Mouse (Mus musculus): ENCODE measurements around the gene Tgfbr2. TPM values are rescaled to one million over a fixed set of nuclear protein-coding genes. Genes with fewer than 3 reads are reported as not detected.

Gene Tgfbr2
- polyA plus RNA-seq, 2 experiments, result 3.2 to 4.2 TPM

DNA sequence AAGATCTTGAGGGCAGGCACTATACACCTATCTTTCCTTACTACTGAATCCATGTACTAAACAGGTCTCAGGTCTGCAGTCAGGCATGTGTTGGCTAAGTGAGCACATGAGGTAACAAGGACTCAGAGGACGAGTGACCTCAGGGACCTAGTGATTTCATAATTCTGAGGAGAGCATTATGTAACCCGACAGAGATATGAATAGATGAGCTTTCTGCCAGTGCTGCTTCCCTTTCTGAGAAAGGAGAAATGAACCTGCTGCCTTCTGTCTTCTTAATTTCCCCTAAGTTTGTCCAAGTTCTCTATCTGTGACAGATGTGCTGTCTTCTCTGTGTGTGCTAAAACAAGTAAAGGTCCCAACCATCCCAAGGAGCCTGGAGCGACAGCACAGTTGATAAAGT lies 3.0 kb upstream of the Tgfbr2 start:
- ATAC-seq (ENCODE audit: insufficient read depth), result no peak

DNA sequence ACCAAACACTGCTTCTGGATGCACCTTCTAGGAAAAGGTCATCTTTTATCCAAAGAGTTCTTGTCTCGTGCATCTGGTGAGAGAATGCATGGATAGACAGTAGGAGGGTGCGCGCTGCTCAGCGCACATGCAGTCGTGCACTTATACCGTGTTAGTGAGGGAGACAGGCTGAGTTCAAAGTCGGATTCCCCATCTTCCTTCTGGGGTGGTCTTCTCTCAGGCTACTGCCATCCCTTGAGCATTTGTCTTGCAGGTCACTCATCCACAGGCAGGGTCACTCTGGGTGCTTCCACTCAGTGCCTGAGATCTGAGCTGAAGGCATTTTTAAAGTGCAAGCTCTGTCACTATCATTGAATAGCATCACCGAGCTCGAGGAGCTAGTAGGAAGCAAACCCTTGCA lies 1.9 kb upstream of the Tgfbr2 start:
- Histone ChIP-seq H3K9ac (replicated peaks) (no peak overlapping the region), H3K4me2 (ENCODE audit: low read depth) (no peak overlapping the region), H3K27me3 (ENCODE audit: control insufficient read depth, insufficient read depth, low read length) (peaks cover 3% of the 10 kb centered on the region), H3K4me3 (ENCODE audit: insufficient read depth in 1 of 2, low read depth in 2 of 2, low read length in 2 of 2) (no peak overlapping the region), H3K4me1 (replicated peaks; ENCODE audit: control insufficient read depth in 2 of 2, insufficient read depth in 2 of 2, low read length in 1 of 2) (peaks cover 0 to 16% of the 10 kb centered on the region in 2 experiments; a peak in 2 of 4 replicates), H3K9me3 (ENCODE audit: control insufficient read depth, low read length) (no peaks in the 10 kb centered on the region), H3K27ac (no peak overlapping the region), H3K36me3 (replicated peaks; ENCODE audit: control insufficient read depth, insufficient read depth, low read depth) (no peaks in the 10 kb centered on the region)
- 70% methylated on average over 9 of the region's 9 CpGs for WGBS (ENCODE audit: insufficient replicate concordance)
- TF ChIP-seq EP300 (IDR thresholded peaks at IDR 0.05; ENCODE audit: low read depth), result no peak
- no peak for TF ChIP-seq CTCF (IDR thresholded peaks at IDR 0.05; ENCODE audit: low read depth)
- DNase-seq (ENCODE audit: low read depth in 3 of 3, low spot score in 3 of 3) (no peak), ATAC-seq (ENCODE audit: insufficient read depth) (no peak)

More for the DNA sequence above, 3.0 kb upstream of the Tgfbr2 start:
- Histone ChIP-seq H3K9ac (replicated peaks) (no peak overlapping the region), H3K4me1 (replicated peaks; ENCODE audit: control insufficient read depth in 2 of 2, insufficient read depth in 2 of 2, low read length in 1 of 2) (peaks cover 0 to 11% of the 10 kb centered on the region in 2 experiments; a peak in 2 of 4 replicates), H3K36me3 (replicated peaks; ENCODE audit: control insufficient read depth, insufficient read depth, low read depth) (no peaks in the 10 kb centered on the region), H3K4me3 (ENCODE audit: insufficient read depth in 1 of 2, low read depth in 2 of 2, low read length in 2 of 2) (no peak overlapping the region), H3K27me3 (ENCODE audit: control insufficient read depth, insufficient read depth, low read length) (peaks cover 3% of the 10 kb centered on the region), H3K4me2 (ENCODE audit: low read depth) (no peak overlapping the region), H3K27ac (no peak overlapping the region), H3K9me3 (ENCODE audit: control insufficient read depth, low read length) (no peaks in the 10 kb centered on the region)
- DNase-seq (ENCODE audit: low read depth in 3 of 3, low spot score in 3 of 3), result peak in 1 of 3 experiments; percentile 44
- TF ChIP-seq CTCF (IDR thresholded peaks at IDR 0.05; ENCODE audit: low read depth), result no peak
- TF ChIP-seq EP300 (IDR thresholded peaks at IDR 0.05; ENCODE audit: low read depth), result no peak
- 20% methylated on average over 3 of the region's 3 CpGs for WGBS (ENCODE audit: insufficient replicate concordance)

DNA sequence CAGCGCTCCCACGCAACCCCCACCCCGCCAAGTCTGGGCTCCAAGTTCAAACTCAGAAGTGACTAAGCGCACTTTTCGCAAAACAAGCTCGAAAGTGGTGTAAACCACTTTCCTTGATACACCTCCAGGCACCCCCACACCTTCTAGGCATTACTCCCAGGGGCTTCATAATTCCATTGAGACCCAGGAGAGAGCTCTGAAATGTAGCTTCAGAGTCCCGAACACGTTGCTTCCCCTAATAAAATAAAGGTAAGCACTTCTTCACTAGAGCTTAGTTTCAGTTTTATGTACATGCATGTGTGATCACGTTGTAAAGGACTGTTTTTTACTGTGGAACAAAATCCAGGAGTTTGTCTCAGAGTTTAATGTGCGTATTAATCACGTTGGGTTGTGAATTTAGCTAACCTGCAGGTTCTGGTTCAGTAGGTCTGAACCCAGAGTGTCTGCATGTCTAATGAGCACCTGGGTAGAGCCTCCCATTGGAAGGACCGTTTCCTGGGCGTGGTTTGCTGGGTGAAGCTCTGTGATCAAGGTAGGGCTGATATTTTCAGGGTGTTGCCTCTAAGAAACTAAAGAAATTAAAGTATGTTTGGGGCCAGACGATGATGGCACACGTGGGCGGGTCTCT lies 442 bp upstream of the Tgfbr2 start:
- Histone ChIP-seq H3K9me3 (ENCODE audit: control insufficient read depth, low read length) (no peaks in the 10 kb centered on the region), H3K27me3 (ENCODE audit: control insufficient read depth, insufficient read depth, low read length) (peaks cover 3% of the 10 kb centered on the region), H3K4me1 (replicated peaks; ENCODE audit: control insufficient read depth in 2 of 2, insufficient read depth in 2 of 2, low read length in 1 of 2) (peaks cover 0 to 16% of the 10 kb centered on the region in 2 experiments; a peak in 2 of 4 replicates), H3K9ac (replicated peaks) (peak overlapping the region; percentile 7), H3K27ac (no peak overlapping the region; the same call in 1 of the 2 replicates), H3K36me3 (replicated peaks; ENCODE audit: control insufficient read depth, insufficient read depth, low read depth) (no peaks in the 10 kb centered on the region), H3K4me3 (ENCODE audit: insufficient read depth in 1 of 2, low read depth in 2 of 2, low read length in 2 of 2) (peak overlapping the region; percentile 67 to 68), H3K4me2 (ENCODE audit: low read depth) (peak overlapping the region; percentile 76)
- WGBS (ENCODE audit: insufficient replicate concordance), result 4% methylated on average over 16 of the region's 16 CpGs
- DNase-seq (ENCODE audit: low read depth in 3 of 3, low spot score in 3 of 3) (peak in 1 of 3 experiments; percentile 45), ATAC-seq (ENCODE audit: insufficient read depth) (peak; percentile 47; the same call in 1 of the 2 replicates)
- TF ChIP-seq CTCF (IDR thresholded peaks at IDR 0.05; ENCODE audit: low read depth) (no peak), EP300 (IDR thresholded peaks at IDR 0.05; ENCODE audit: low read depth) (no peak)

DNA sequence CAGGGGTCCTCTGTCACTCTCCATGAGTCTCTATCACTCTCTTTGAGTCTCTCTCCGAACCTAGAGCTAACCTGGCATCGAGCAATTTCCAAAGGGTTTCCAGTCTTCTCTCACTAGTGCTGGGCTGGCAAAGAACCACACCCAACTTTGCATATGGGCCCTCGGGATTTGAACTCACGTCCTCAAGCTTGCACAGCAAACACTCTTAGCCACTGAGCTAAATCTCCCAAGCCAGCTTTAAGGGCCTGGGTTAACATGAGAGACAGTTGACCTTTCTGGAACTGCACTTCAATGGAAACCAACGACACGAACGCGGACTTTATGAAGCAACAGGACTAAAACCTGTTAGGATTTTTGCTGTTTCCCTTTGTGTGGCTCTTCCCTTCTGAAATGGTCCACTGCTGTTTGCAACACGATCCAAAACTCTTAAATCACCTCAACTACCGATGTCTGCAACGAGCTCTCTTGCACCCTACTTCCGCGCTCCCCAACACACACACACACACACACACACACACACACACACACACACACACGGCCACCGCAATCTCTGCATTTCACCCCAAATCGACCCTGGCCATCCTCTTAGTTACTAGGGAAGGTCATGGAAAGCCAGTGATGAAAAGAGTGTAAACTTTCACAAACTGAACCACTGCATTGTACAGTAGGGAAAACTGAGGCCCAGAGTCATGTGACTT lies 1.5 kb downstream of the Tgfbr2 start:
- Histone ChIP-seq H3K9me3 (ENCODE audit: control insufficient read depth, low read length) (no peaks in the 10 kb centered on the region), H3K27me3 (ENCODE audit: control insufficient read depth, insufficient read depth, low read length) (peaks cover 3% of the 10 kb centered on the region), H3K4me2 (ENCODE audit: low read depth) (peak overlapping the region; percentile 76), H3K4me3 (ENCODE audit: insufficient read depth in 1 of 2, low read depth in 2 of 2, low read length in 2 of 2) (peak overlapping the region; percentile 67 to 68), H3K27ac (no peak overlapping the region), H3K36me3 (replicated peaks; ENCODE audit: control insufficient read depth, insufficient read depth, low read depth) (no peaks in the 10 kb centered on the region), H3K9ac (replicated peaks) (no peak overlapping the region), H3K4me1 (replicated peaks; ENCODE audit: control insufficient read depth in 2 of 2, insufficient read depth in 2 of 2, low read length in 1 of 2) (peaks cover 0 to 19% of the 10 kb centered on the region in 2 experiments; a peak in 2 of 4 replicates)
- WGBS (ENCODE audit: insufficient replicate concordance), result 53% methylated on average over 16 of the region's 16 CpGs
- DNase-seq (ENCODE audit: low read depth in 3 of 3, low spot score in 3 of 3) (no peak), ATAC-seq (ENCODE audit: insufficient read depth) (no peak)
- TF ChIP-seq CTCF (IDR thresholded peaks at IDR 0.05; ENCODE audit: low read depth), result no peak
- TF ChIP-seq EP300 (IDR thresholded peaks at IDR 0.05; ENCODE audit: low read depth), result no peak

DNA sequence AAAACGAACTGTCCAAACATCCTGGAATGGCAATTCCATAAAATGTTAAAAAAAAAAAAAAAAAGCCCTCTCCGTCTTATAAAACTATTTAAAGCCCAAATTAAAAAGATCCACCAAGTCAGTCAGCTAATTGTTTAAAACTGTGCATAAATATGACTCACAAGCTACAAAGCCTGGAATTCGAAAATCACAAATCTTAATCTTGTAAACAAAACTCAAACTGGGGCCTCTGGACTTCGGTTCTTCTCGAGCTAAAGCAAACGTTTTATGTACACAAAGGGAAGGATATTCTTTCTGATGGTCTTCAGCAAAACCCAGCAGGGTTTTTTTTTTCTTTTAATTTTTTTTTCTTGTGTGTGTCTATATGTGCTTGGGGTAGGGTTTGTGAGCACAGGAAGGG lies 2.1 kb downstream of the Tgfbr2 start:
- Histone ChIP-seq H3K36me3 (replicated peaks; ENCODE audit: control insufficient read depth, insufficient read depth, low read depth) (no peaks in the 10 kb centered on the region), H3K27ac (no peak overlapping the region), H3K9ac (replicated peaks) (no peak overlapping the region), H3K4me3 (ENCODE audit: insufficient read depth in 1 of 2, low read depth in 2 of 2, low read length in 2 of 2) (0 out of 4 replicates have a peak overlapping the region, but pooled peaks of 1 of the 2 experiments have one; percentile 67), H3K4me2 (ENCODE audit: low read depth) (peak overlapping the region; percentile 76), H3K9me3 (ENCODE audit: control insufficient read depth, low read length) (no peaks in the 10 kb centered on the region), H3K27me3 (ENCODE audit: control insufficient read depth, insufficient read depth, low read length) (peaks cover 3% of the 10 kb centered on the region), H3K4me1 (replicated peaks; ENCODE audit: control insufficient read depth in 2 of 2, insufficient read depth in 2 of 2, low read length in 1 of 2) (peaks cover 0 to 19% of the 10 kb centered on the region in 2 experiments; a peak in 2 of 4 replicates)
- TF ChIP-seq EP300 (IDR thresholded peaks at IDR 0.05; ENCODE audit: low read depth) (no peak), CTCF (IDR thresholded peaks at IDR 0.05; ENCODE audit: low read depth) (no peak)
- no peak for DNase-seq (ENCODE audit: low read depth in 3 of 3, low spot score in 3 of 3)
- 45% methylated on average over 6 of the region's 6 CpGs for WGBS (ENCODE audit: insufficient replicate concordance)
- no peak for ATAC-seq (ENCODE audit: insufficient read depth)

Measured in liver, embryonic 14.5 days (tissue).